Mouse (Mus musculus) heart, embryonic 13.5 days (tissue): ENCODE data around the gene Mtx1. TPM values are rescaled to one million over a fixed set of nuclear protein-coding genes. Genes with fewer than 3 reads are reported as not detected.

Source experiments
- ATAC-seq: fragments of 200-750 bp; cut with Nextera tagmentation; 2 replicates; pipeline ENCODE4 v1.8.0; 2017; ENCODE audit warnings: moderate TSS enrichment; ENCODE audit not compliant: insufficient number of reproducible peaks, low FRiP score, low TSS enrichment; ENCODE audit errors: extremely low read depth
- H3K27ac ChIP-seq: fragments of 300-500 bp; sonication (generic); replicated peaks from 2 replicates; pipeline ENCODE4 v1.5.1; 2015; ENCODE audit warnings: moderate library complexity, mild to moderate bottlenecking, inconsistent platforms
- H3K27me3 ChIP-seq: fragments of 300-500 bp; sonication (generic); replicated peaks from 2 replicates; pipeline ENCODE4 v1.6.1; 2015; ENCODE audit warnings: mild to moderate bottlenecking, inconsistent platforms
- H3K36me3 ChIP-seq: fragments of 300-500 bp; sonication (generic); 2 replicates; pipeline ENCODE4 v1.6.1; 2015; ENCODE audit warnings: mild to moderate bottlenecking, inconsistent platforms
- H3K4me1 ChIP-seq: fragments of 300-500 bp; sonication (generic); 2 replicates; pipeline ENCODE4 v1.6.1; 2015; ENCODE audit warnings: inconsistent platforms
- H3K4me2 ChIP-seq: fragments of 300-500 bp; sonication (generic); 2 replicates; pipeline ENCODE4 v1.6.1; 2015; ENCODE audit warnings: inconsistent platforms, mild to moderate bottlenecking, moderate library complexity
- H3K4me3 ChIP-seq: fragments of 300-500 bp; sonication (generic); 2 replicates; pipeline ENCODE4 v1.5.1; 2015; ENCODE audit warnings: moderate library complexity, mild to moderate bottlenecking, inconsistent platforms
- H3K9ac ChIP-seq: fragments of 300-500 bp; sonication (generic); 2 replicates; pipeline ENCODE4 v1.6.1; 2015; ENCODE audit warnings: inconsistent platforms, mild to moderate bottlenecking, moderate library complexity
- H3K9me3 ChIP-seq: fragments of 300-500 bp; sonication (generic); 2 replicates; pipeline ENCODE4 v1.6.1; 2016; ENCODE audit warnings: inconsistent platforms
- WGBS: fragments of 180-500 bp; shearing (Covaris S2); methylation state at CpG from one replicate; pipeline ENCODE4 v1.1.7; 2015; ENCODE audit warnings: mixed read lengths; 5-methylcytosine and 5-hydroxymethylcytosine counted together
- polyA plus RNA-seq: library from polyadenylated mRNA; unstranded; fragments of >200 nt; fragmentation: Nextera tagmentation; extraction: Ambion mirVana; gene quantifications from 2 replicates; pipeline ENCODE4 v1.2.1, GENCODE M21; 2015

The Mtx1 gene
- polyA plus RNA-seq, 1 experiment from 2014 or later: 126 TPM

GRCm38 (mm10) chr3:89213803-89214530, 12.9 kb downstream of the Mtx1 start:
- H3K36me3 ChIP-seq: peaks cover 31% of the 10 kb centered on the region
- H3K9me3 ChIP-seq: no peaks in the 10 kb centered on the region
- H3K27me3 ChIP-seq: no peaks in the 10 kb centered on the region
- peaks cover 39% of the 10 kb centered on the region for H3K4me1 ChIP-seq
- H3K27ac ChIP-seq: peak overlapping the region; percentile 96
- peak overlapping the region; percentile 86 for H3K9ac ChIP-seq
- ATAC-seq: peak; percentile 87
- WGBS: under 1% methylated on average over 69 of the region's 69 CpGs
- peak overlapping the region; percentile 95 for H3K4me3 ChIP-seq
- peak overlapping the region; percentile 94 for H3K4me2 ChIP-seq

GRCm38 (mm10) chr3:89210731-89211130, 16.2 kb downstream of the Mtx1 start:
- H3K4me1 ChIP-seq: peaks cover 35% of the 10 kb centered on the region
- H3K4me2 ChIP-seq: no peak overlapping the region
- H3K9me3 ChIP-seq: no peaks in the 10 kb centered on the region
- peaks cover 63% of the 10 kb centered on the region for H3K36me3 ChIP-seq
- no peak for ATAC-seq
- no peaks in the 10 kb centered on the region for H3K27me3 ChIP-seq
- H3K27ac ChIP-seq: peak overlapping the region; percentile 67
- no peak overlapping the region for H3K9ac ChIP-seq
- no peak overlapping the region for H3K4me3 ChIP-seq
- 64% methylated on average over 7 of the region's 7 CpGs for WGBS

GRCm38 (mm10) chr3:89210162-89210561, 16.7 kb downstream of the Mtx1 start:
- Histone ChIP-seq H3K36me3 (peaks cover 69% of the 10 kb centered on the region), H3K4me1 (peaks cover 30% of the 10 kb centered on the region), H3K9ac (no peak overlapping the region), H3K9me3 (no peaks in the 10 kb centered on the region), H3K27me3 (no peaks in the 10 kb centered on the region), H3K4me2 (no peak overlapping the region), H3K4me3 (no peak overlapping the region), H3K27ac (peak overlapping the region; percentile 67)
- no peak for ATAC-seq
- 74% methylated on average over 13 of the region's 13 CpGs for WGBS

GRCm38 (mm10) chr3:89209731-89210130, 17.2 kb downstream of the Mtx1 start:
- H3K9me3 ChIP-seq: no peaks in the 10 kb centered on the region
- WGBS: 89% methylated on average over 7 of the region's 7 CpGs
- H3K27ac ChIP-seq: peak overlapping the region; percentile 67; the same call in 1 of the 2 replicates
- no peak overlapping the region for H3K9ac ChIP-seq
- no peak for ATAC-seq
- H3K27me3 ChIP-seq: no peaks in the 10 kb centered on the region
- no peak overlapping the region for H3K4me3 ChIP-seq
- H3K36me3 ChIP-seq: peaks cover 73% of the 10 kb centered on the region
- peaks cover 25% of the 10 kb centered on the region for H3K4me1 ChIP-seq
- H3K4me2 ChIP-seq: no peak overlapping the region

- ATAC-seq: no peak
- no peak overlapping the region for H3K27ac ChIP-seq
- H3K36me3 ChIP-seq: peaks cover 78% of the 10 kb centered on the region
- 85% methylated on average over 6 of the region's 6 CpGs for WGBS
- H3K9me3 ChIP-seq: no peaks in the 10 kb centered on the region
- H3K4me2 ChIP-seq: no peak overlapping the region
- H3K9ac ChIP-seq: no peak overlapping the region
- no peaks in the 10 kb centered on the region for H3K27me3 ChIP-seq
- no peak overlapping the region for H3K4me3 ChIP-seq
- H3K4me1 ChIP-seq: peaks cover 22% of the 10 kb centered on the region
These were observed 18.2 kb downstream of the Mtx1 start for GRCm38 (mm10) chr3:89208736-89209135.

- H3K9ac ChIP-seq: no peak overlapping the region
- no peak for ATAC-seq
- no peak overlapping the region for H3K4me3 ChIP-seq
- no peak overlapping the region for H3K27ac ChIP-seq
- H3K36me3 ChIP-seq: peaks cover 78% of the 10 kb centered on the region
- H3K9me3 ChIP-seq: no peaks in the 10 kb centered on the region
- 88% methylated on average over 13 of the region's 13 CpGs for WGBS
- no peak overlapping the region for H3K4me2 ChIP-seq
- peaks cover 24% of the 10 kb centered on the region for H3K4me1 ChIP-seq
- no peaks in the 10 kb centered on the region for H3K27me3 ChIP-seq
These were observed 18.7 kb downstream of the Mtx1 start for GRCm38 (mm10) chr3:89208075-89208657.

- Histone ChIP-seq H3K4me2 (no peak overlapping the region), H3K4me3 (no peak overlapping the region), H3K9ac (no peak overlapping the region), H3K4me1 (peaks cover 16% of the 10 kb centered on the region), H3K36me3 (peaks cover 73% of the 10 kb centered on the region), H3K27me3 (no peaks in the 10 kb centered on the region), H3K9me3 (no peaks in the 10 kb centered on the region), H3K27ac (no peak overlapping the region)
- WGBS: 70% methylated on average over 2 of the region's 2 CpGs
- ATAC-seq: no peak
These were observed 20.2 kb downstream of the Mtx1 start for GRCm38 (mm10) chr3:89206695-89207094.

GRCm38 (mm10) chr3:89206079-89206478, 20.8 kb downstream of the Mtx1 start:
- Histone ChIP-seq H3K4me2 (no peak overlapping the region), H3K4me3 (no peak overlapping the region), H3K9ac (no peak overlapping the region), H3K4me1 (peaks cover 13% of the 10 kb centered on the region), H3K36me3 (peaks cover 68% of the 10 kb centered on the region), H3K27me3 (no peaks in the 10 kb centered on the region), H3K9me3 (no peaks in the 10 kb centered on the region), H3K27ac (no peak overlapping the region)
- ATAC-seq: no peak
- 85% methylated on average over 7 of the region's 7 CpGs for WGBS

- H3K36me3 ChIP-seq: peaks cover 39% of the 10 kb centered on the region
- H3K9me3 ChIP-seq: no peaks in the 10 kb centered on the region
- no peaks in the 10 kb centered on the region for H3K27me3 ChIP-seq
- no peak overlapping the region for H3K27ac ChIP-seq
- ATAC-seq: no peak
- H3K4me1 ChIP-seq: peaks cover 5% of the 10 kb centered on the region
- H3K4me2 ChIP-seq: peak overlapping the region; percentile 80
- WGBS: 26% methylated on average over 5 of the region's 5 CpGs
- peak overlapping the region; percentile 69 for H3K4me3 ChIP-seq
- peak overlapping the region; percentile 84 for H3K9ac ChIP-seq
These were observed 23.8 kb downstream of the Mtx1 start for GRCm38 (mm10) chr3:89203142-89203514.

- peak within 1 kb of the TSS; percentile 69 for H3K4me3 ChIP-seq
- H3K27ac ChIP-seq: no peak within 1 kb of the TSS
- 24% methylated on average over 13 of the region's 13 CpGs for WGBS
- no peaks in the 10 kb centered on the region for H3K9me3 ChIP-seq
- peaks cover 33% of the 10 kb centered on the region for H3K36me3 ChIP-seq
- H3K4me1 ChIP-seq: peaks cover 5% of the 10 kb centered on the region
- H3K4me2 ChIP-seq: peak within 1 kb of the TSS; percentile 80
- no peaks in the 10 kb centered on the region for H3K27me3 ChIP-seq
- H3K9ac ChIP-seq: peak within 1 kb of the TSS; percentile 84
- ATAC-seq: peak; percentile 55; the same call in 1 of the 2 replicates
These were observed 24.4 kb downstream of the Mtx1 start, which contains the start of gene Gba for GRCm38 (mm10) chr3:89202253-89203141. Gene Gba, plus strand, starts transcription at chr3:89202928.

GRCm38 (mm10) chr3:89199839-89200238, 27.0 kb downstream of the Mtx1 start:
- peaks cover 18% of the 10 kb centered on the region for H3K4me1 ChIP-seq
- no peak overlapping the region for H3K4me3 ChIP-seq
- 70% methylated on average over 3 of the region's 3 CpGs for WGBS
- H3K36me3 ChIP-seq: peaks cover 6% of the 10 kb centered on the region; the same call in 1 of the 2 replicates
- no peaks in the 10 kb centered on the region for H3K27me3 ChIP-seq
- no peaks in the 10 kb centered on the region for H3K9me3 ChIP-seq
- ATAC-seq: no peak
- no peak overlapping the region for H3K9ac ChIP-seq
- H3K4me2 ChIP-seq: no peak overlapping the region
- no peak overlapping the region for H3K27ac ChIP-seq
